Mouse (Mus musculus) forebrain, embryonic 15.5 days (tissue): ENCODE results near the gene Caskin1. TPM values are rescaled to one million over a fixed set of nuclear protein-coding genes. Genes with fewer than 3 reads are reported as not detected.
"Not testable (repeated sequence)": the region's sequence is repeated elsewhere in the genome, so short reads cannot be mapped to it uniquely, and the experiment has no call there.

Experiments
- ATAC-seq: fragments of 200-750 bp; cut with Nextera tagmentation; replicated peaks from 2 replicates; pipeline ENCODE4 v1.8.0; 2017; ENCODE audit warnings: mild to moderate bottlenecking, moderate TSS enrichment, moderate library complexity
- H3K27ac ChIP-seq: fragments of 300-500 bp; sonication (generic); replicated peaks from 2 replicates; pipeline ENCODE4 v1.5.1; 2015; ENCODE audit warnings: mild to moderate bottlenecking, inconsistent platforms
- H3K27me3 ChIP-seq: fragments of 300-500 bp; sonication (generic); 2 replicates; pipeline ENCODE4 v1.6.1; 2015; ENCODE audit warnings: inconsistent platforms
- H3K36me3 ChIP-seq: fragments of 300-500 bp; sonication (generic); 2 replicates; pipeline ENCODE4 v1.6.1; 2015; ENCODE audit warnings: mild to moderate bottlenecking, inconsistent platforms
- H3K4me1 ChIP-seq: fragments of 300-500 bp; sonication (generic); 2 replicates; pipeline ENCODE4 v1.6.1; 2015; ENCODE audit warnings: inconsistent platforms
- H3K4me2 ChIP-seq: fragments of 300-500 bp; sonication (generic); replicated peaks from 2 replicates; pipeline ENCODE4 v1.6.1; 2015; ENCODE audit warnings: mild to moderate bottlenecking, inconsistent platforms
- H3K4me3 ChIP-seq: fragments of 300-500 bp; sonication (generic); 2 replicates; pipeline ENCODE4 v1.5.1; 2015; ENCODE audit warnings: mild to moderate bottlenecking, inconsistent platforms
- H3K9ac ChIP-seq: fragments of 300-500 bp; sonication (generic); replicated peaks from 2 replicates; pipeline ENCODE4 v1.6.1; 2015; ENCODE audit warnings: mild to moderate bottlenecking, inconsistent platforms
- H3K9me3 ChIP-seq: fragments of 300-500 bp; sonication (generic); 2 replicates; pipeline ENCODE4 v1.6.1; 2016; ENCODE audit warnings: inconsistent platforms
- WGBS: fragments of 180-500 bp; shearing (Covaris S2); methylation state at CpG from one replicate; pipeline ENCODE4 v1.1.7; 2015; ENCODE audit warnings: mixed read lengths; 5-methylcytosine and 5-hydroxymethylcytosine counted together
- polyA plus RNA-seq: library from polyadenylated mRNA; unstranded; fragments of >200 nt; fragmentation: Nextera tagmentation; extraction: Ambion mirVana; gene quantifications from 2 replicates; pipeline ENCODE4 v1.2.1, GENCODE M21; 2015

Caskin1 gene
- polyA plus RNA-seq, 1 experiment from 2014 or later: 25.6 TPM

GRCm38 (mm10) chr17:24455523-24456206, 32.7 kb upstream of the Caskin1 start:
- not testable (repeated sequence) for ATAC-seq, H3K27me3 ChIP-seq, H3K9ac ChIP-seq, H3K36me3 ChIP-seq, H3K9me3 ChIP-seq
- Histone ChIP-seq H3K27ac (peak overlapping the region; percentile 59), H3K4me3 (peak overlapping the region; percentile 73), H3K4me2 (peak overlapping the region; percentile 74), H3K4me1 (peaks cover 24% of the 10 kb centered on the region)
- 49% methylated on average over 10 of the region's 10 CpGs for WGBS

- Histone ChIP-seq H3K4me3 (no peak overlapping the region), H3K4me1 (no peaks in the 10 kb centered on the region), H3K9ac (no peak overlapping the region), H3K4me2 (no peak overlapping the region), H3K27me3 (no peaks in the 10 kb centered on the region), H3K36me3 (no peaks in the 10 kb centered on the region), H3K9me3 (no peaks in the 10 kb centered on the region), H3K27ac (no peak overlapping the region)
- WGBS: 62% methylated on average over 2 of the region's 2 CpGs
- ATAC-seq: no peak
Measured at GRCm38 (mm10) chr17:24461580-24461979, 26.8 kb upstream of the Caskin1 start.

- H3K27ac ChIP-seq: no peak overlapping the region
- no peaks in the 10 kb centered on the region for H3K9me3 ChIP-seq
- no peaks in the 10 kb centered on the region for H3K4me1 ChIP-seq
- 84% methylated on average over 1 of the region's 1 CpGs for WGBS
- no peak overlapping the region for H3K4me2 ChIP-seq
- H3K27me3 ChIP-seq: no peaks in the 10 kb centered on the region
- no peak for ATAC-seq
- H3K4me3 ChIP-seq: no peak overlapping the region
- no peak overlapping the region for H3K9ac ChIP-seq
- H3K36me3 ChIP-seq: no peaks in the 10 kb centered on the region
Measured at GRCm38 (mm10) chr17:24462932-24463331, 25.5 kb upstream of the Caskin1 start.

GRCm38 (mm10) chr17:24463374-24464133, 24.8 kb upstream of the Caskin1 start:
- no peak for ATAC-seq

GRCm38 (mm10) chr17:24468636-24469246, 19.7 kb upstream of the Caskin1 start:
- H3K27ac ChIP-seq: no peak overlapping the region
- no peak overlapping the region for H3K4me2 ChIP-seq
- peaks cover 31% of the 10 kb centered on the region for H3K4me1 ChIP-seq
- H3K9me3 ChIP-seq: no peaks in the 10 kb centered on the region
- ATAC-seq: no peak
- H3K9ac ChIP-seq: no peak overlapping the region
- 87% methylated on average over 5 of the region's 5 CpGs for WGBS
- no peaks in the 10 kb centered on the region for H3K27me3 ChIP-seq
- no peak overlapping the region for H3K4me3 ChIP-seq
- no peaks in the 10 kb centered on the region for H3K36me3 ChIP-seq

More at GRCm38 (mm10) chr17:24463374-24464133, 24.8 kb upstream of the Caskin1 start:
- Histone ChIP-seq H3K4me1 (no peaks in the 10 kb centered on the region), H3K4me2 (no peak overlapping the region), H3K9me3 (no peaks in the 10 kb centered on the region), H3K4me3 (no peak overlapping the region), H3K36me3 (no peaks in the 10 kb centered on the region), H3K27me3 (no peaks in the 10 kb centered on the region), H3K27ac (no peak overlapping the region), H3K9ac (no peak overlapping the region)
- 66% methylated on average over 6 of the region's 6 CpGs for WGBS

GRCm38 (mm10) chr17:24469336-24469909, 19.0 kb upstream of the Caskin1 start:
- Histone ChIP-seq H3K4me1 (peaks cover 32% of the 10 kb centered on the region), H3K36me3 (0 out of 2 replicates have a peak, but pooled peaks cover 5% of the 10 kb centered on the region), H3K27me3 (no peaks in the 10 kb centered on the region), H3K4me3 (peak overlapping the region; percentile 82), H3K9me3 (no peaks in the 10 kb centered on the region), H3K4me2 (peak overlapping the region; percentile 87), H3K9ac (peak overlapping the region; percentile 73), H3K27ac (peak overlapping the region; percentile 90)
- 15% methylated on average over 7 of the region's 7 CpGs for WGBS
- ATAC-seq: no peak

- Histone ChIP-seq H3K27me3 (no peaks in the 10 kb centered on the region), H3K36me3 (peaks cover 11% of the 10 kb centered on the region; the same call in 1 of the 2 replicates), H3K4me2 (peak within 1 kb of the TSS; percentile 87), H3K4me1 (peaks cover 32% of the 10 kb centered on the region), H3K9ac (peak within 1 kb of the TSS; percentile 75), H3K4me3 (peak within 1 kb of the TSS; percentile 82), H3K27ac (peak within 1 kb of the TSS; percentile 90), H3K9me3 (no peaks in the 10 kb centered on the region)
- WGBS: under 1% methylated on average over 56 of the region's 75 CpGs
- ATAC-seq: peak; percentile 98
Measured at GRCm38 (mm10) chr17:24469910-24470602, 18.3 kb upstream of the Caskin1 start, which contains the start of the genes E4f1 and Pgp. Gene E4f1, minus strand, starts transcription at chr17:24470313. Gene Pgp, plus strand, starts transcription at chr17:24470392.

GRCm38 (mm10) chr17:24470701-24471527, 17.5 kb upstream of the Caskin1 start:
- WGBS: under 1% methylated on average over 66 of the region's 68 CpGs
- Histone ChIP-seq H3K27ac (peak overlapping the region; percentile 90), H3K4me2 (peak overlapping the region; percentile 87), H3K4me3 (peak overlapping the region; percentile 82), H3K27me3 (no peaks in the 10 kb centered on the region), H3K36me3 (peaks cover 20% of the 10 kb centered on the region), H3K9me3 (no peaks in the 10 kb centered on the region), H3K4me1 (peaks cover 32% of the 10 kb centered on the region), H3K9ac (peak overlapping the region; percentile 75)
- ATAC-seq: peak; percentile 1; the same call in 1 of the 2 replicates

GRCm38 (mm10) chr17:24472512-24472911, 15.9 kb upstream of the Caskin1 start:
- Histone ChIP-seq H3K36me3 (peaks cover 34% of the 10 kb centered on the region), H3K4me3 (no peak overlapping the region), H3K4me1 (peaks cover 34% of the 10 kb centered on the region), H3K9ac (no peak overlapping the region), H3K27me3 (no peaks in the 10 kb centered on the region), H3K27ac (no peak overlapping the region), H3K4me2 (peak overlapping the region; percentile 87; the same call in 1 of the 2 replicates), H3K9me3 (no peaks in the 10 kb centered on the region)
- ATAC-seq: no peak
- 86% methylated on average over 4 of the region's 4 CpGs for WGBS

- Histone ChIP-seq H3K4me2 (no peak within 1 kb of the TSS), H3K9ac (no peak within 1 kb of the TSS; the same call in 1 of the 2 replicates), H3K27ac (no peak within 1 kb of the TSS), H3K27me3 (no peaks in the 10 kb centered on the region), H3K4me3 (no peak within 1 kb of the TSS), H3K9me3 (no peaks in the 10 kb centered on the region), H3K36me3 (peaks cover 34% of the 10 kb centered on the region), H3K4me1 (peaks cover 44% of the 10 kb centered on the region)
- ATAC-seq: no peak
- 77% methylated on average over 6 of the region's 6 CpGs for WGBS
Measured at GRCm38 (mm10) chr17:24473612-24474275, 14.7 kb upstream of the Caskin1 start, which contains the start of gene Bricd5. Gene Bricd5, plus strand, starts transcription at chr17:24473884.
